Mouse (Mus musculus): ENCODE results near the gene Zfp524. TPM values are rescaled to one million over a fixed set of nuclear protein-coding genes. Genes with fewer than 3 reads are reported as not detected.

The Zfp524 gene
- total RNA-seq, 2 experiments from 2014 or later: 4.6 to 7.8 TPM

Other genes starting within 250 kb of the Zfp524 start
- not detected in 2 replicates for gene Fam71e2, start 243.1 kb upstream of the Zfp524 start, total RNA-seq (2015; ENCODE audit: low replicate concordance)
- not detected in 2 replicates for gene Fam71e2, start 243.1 kb upstream of the Zfp524 start, total RNA-seq (2017; ENCODE audit: low replicate concordance)
- gene Il11, start 231.6 kb upstream of the Zfp524 start, total RNA-seq (2015; ENCODE audit: low replicate concordance): not detected in 2 replicates
- gene Il11, start 231.6 kb upstream of the Zfp524 start, total RNA-seq (2017; ENCODE audit: low replicate concordance): not detected in 2 replicates
- not detected in 2 replicates for gene Tmem190, start 231.5 kb upstream of the Zfp524 start, total RNA-seq (2015; ENCODE audit: low replicate concordance)
- not detected in 2 replicates for gene Tmem190, start 231.5 kb upstream of the Zfp524 start, total RNA-seq (2017; ENCODE audit: low replicate concordance)
- gene Tmem238, start 224.8 kb upstream of the Zfp524 start, total RNA-seq (2015; ENCODE audit: low replicate concordance): 4.0 and 7.5 TPM in 2 replicates
- 0.17 and 1.1 TPM in 2 replicates for gene Tmem238, start 224.8 kb upstream of the Zfp524 start, total RNA-seq (2017; ENCODE audit: low replicate concordance)
- 304 and 336 TPM in 2 replicates for gene Rpl28, start 221.5 kb upstream of the Zfp524 start, total RNA-seq (2015; ENCODE audit: low replicate concordance)
- gene Rpl28, start 221.5 kb upstream of the Zfp524 start, total RNA-seq (2017; ENCODE audit: low replicate concordance): 65.4 and 203 TPM in 2 replicates
- gene Ube2s, start 201.8 kb upstream of the Zfp524 start, total RNA-seq (2015; ENCODE audit: low replicate concordance): 167 and 232 TPM in 2 replicates
- gene Ube2s, start 201.8 kb upstream of the Zfp524 start, total RNA-seq (2017; ENCODE audit: low replicate concordance): 97.4 and 134 TPM in 2 replicates
- gene Shisa7, start 169.7 kb upstream of the Zfp524 start, total RNA-seq (2015; ENCODE audit: low replicate concordance): not detected in 2 replicates
- gene Shisa7, start 169.7 kb upstream of the Zfp524 start, total RNA-seq (2017; ENCODE audit: low replicate concordance): not detected in 2 replicates
- 2.3 and 3.3 TPM in 2 replicates for gene Isoc2b, start 144.2 kb upstream of the Zfp524 start, total RNA-seq (2015; ENCODE audit: low replicate concordance)
- gene Isoc2b, start 144.2 kb upstream of the Zfp524 start, total RNA-seq (2017; ENCODE audit: low replicate concordance): 5.1 and 13.9 TPM in 2 replicates
- gene Isoc2a, start 137.3 kb upstream of the Zfp524 start, total RNA-seq (2015; ENCODE audit: low replicate concordance): not detected in 2 replicates
- 2.4 and 3.2 TPM in 2 replicates for gene Isoc2a, start 137.3 kb upstream of the Zfp524 start, total RNA-seq (2017; ENCODE audit: low replicate concordance)
- gene Gm36210, start 107.9 kb upstream of the Zfp524 start, total RNA-seq (2015; ENCODE audit: low replicate concordance): not detected in 2 replicates
- gene Gm36210, start 107.9 kb upstream of the Zfp524 start, total RNA-seq (2017; ENCODE audit: low replicate concordance): not detected in 2 replicates
- 1.7 and 2.3 TPM in 2 replicates for gene Zfp628, start 99.2 kb upstream of the Zfp524 start, total RNA-seq (2015; ENCODE audit: low replicate concordance)
- 1.5 and 2.0 TPM in 2 replicates for gene Zfp628, start 99.2 kb upstream of the Zfp524 start, total RNA-seq (2017; ENCODE audit: low replicate concordance)
- 1.7 TPM in 1 of 2 replicates, not detected in the other for gene Nat14, start 92.4 kb upstream of the Zfp524 start, total RNA-seq (2015; ENCODE audit: low replicate concordance)
- 2.5 TPM in 1 of 2 replicates, not detected in the other for gene Nat14, start 92.4 kb upstream of the Zfp524 start, total RNA-seq (2017; ENCODE audit: low replicate concordance)
- gene Ssc5d, start 88.6 kb upstream of the Zfp524 start, total RNA-seq (2015; ENCODE audit: low replicate concordance): not detected in 2 replicates
- gene Ssc5d, start 88.6 kb upstream of the Zfp524 start, total RNA-seq (2017; ENCODE audit: low replicate concordance): 0.28 TPM in 1 of 2 replicates, not detected in the other
- gene Sbk2, start 50.0 kb upstream of the Zfp524 start, total RNA-seq (2015; ENCODE audit: low replicate concordance): not detected in 2 replicates
- not detected in 2 replicates for gene Sbk2, start 50.0 kb upstream of the Zfp524 start, total RNA-seq (2017; ENCODE audit: low replicate concordance)
- gene Sbk3, start 43.2 kb upstream of the Zfp524 start, total RNA-seq (2015; ENCODE audit: low replicate concordance): not detected in 2 replicates
- gene Sbk3, start 43.2 kb upstream of the Zfp524 start, total RNA-seq (2017; ENCODE audit: low replicate concordance): not detected in 2 replicates
- gene Zfp579, start 18.3 kb upstream of the Zfp524 start, total RNA-seq (2015; ENCODE audit: low replicate concordance): 1.3 TPM in 1 of 2 replicates, not detected in the other
- gene Zfp579, start 18.3 kb upstream of the Zfp524 start, total RNA-seq (2017; ENCODE audit: low replicate concordance): 0.84 and 1.4 TPM in 2 replicates
- gene Fiz1, start 282 bp downstream of the Zfp524 start, total RNA-seq (2015; ENCODE audit: low replicate concordance): 6.7 and 9.2 TPM in 2 replicates
- 2.6 and 4.2 TPM in 2 replicates for gene Fiz1, start 282 bp downstream of the Zfp524 start, total RNA-seq (2017; ENCODE audit: low replicate concordance)
- gene Gm44973, start 1.1 kb downstream of the Zfp524 start, total RNA-seq (2015; ENCODE audit: low replicate concordance): not detected in 2 replicates
- not detected in 2 replicates for gene Gm44973, start 1.1 kb downstream of the Zfp524 start, total RNA-seq (2017; ENCODE audit: low replicate concordance)
- 2.3 and 3.1 TPM in 2 replicates for gene Zfp865, start 6.0 kb downstream of the Zfp524 start, total RNA-seq (2015; ENCODE audit: low replicate concordance)
- gene Zfp865, start 6.0 kb downstream of the Zfp524 start, total RNA-seq (2017; ENCODE audit: low replicate concordance): 1.7 and 2.2 TPM in 2 replicates
- gene Ccdc106, start 6.1 kb downstream of the Zfp524 start, total RNA-seq (2015; ENCODE audit: low replicate concordance): not detected in 2 replicates
- gene Ccdc106, start 6.1 kb downstream of the Zfp524 start, total RNA-seq (2017; ENCODE audit: low replicate concordance): not detected in 2 replicates
- gene 4632433K11Rik, start 19.7 kb downstream of the Zfp524 start, total RNA-seq (2015; ENCODE audit: low replicate concordance): not detected in 2 replicates
- gene 4632433K11Rik, start 19.7 kb downstream of the Zfp524 start, total RNA-seq (2017; ENCODE audit: low replicate concordance): 0.60 TPM in 1 of 2 replicates, not detected in the other
- not detected in 2 replicates for gene Zfp784, start 24.0 kb downstream of the Zfp524 start, total RNA-seq (2015; ENCODE audit: low replicate concordance)
- 0.84 TPM in 1 of 2 replicates, not detected in the other for gene Zfp784, start 24.0 kb downstream of the Zfp524 start, total RNA-seq (2017; ENCODE audit: low replicate concordance)
- gene Zfp580, start 37.1 kb downstream of the Zfp524 start, total RNA-seq (2015; ENCODE audit: low replicate concordance): not detected in 2 replicates
- gene Zfp580, start 37.1 kb downstream of the Zfp524 start, total RNA-seq (2017; ENCODE audit: low replicate concordance): 0.26 TPM in 1 of 2 replicates, not detected in the other
- gene U2af2, start 47.7 kb downstream of the Zfp524 start, total RNA-seq (2015; ENCODE audit: low replicate concordance): 42.3 and 45.8 TPM in 2 replicates
- 48.8 and 56.9 TPM in 2 replicates for gene U2af2, start 47.7 kb downstream of the Zfp524 start, total RNA-seq (2017; ENCODE audit: low replicate concordance)
- 42.2 and 42.5 TPM in 2 replicates for gene Epn1, start 65.8 kb downstream of the Zfp524 start, total RNA-seq (2015; ENCODE audit: low replicate concordance)
- 51.2 and 86.8 TPM in 2 replicates for gene Epn1, start 65.8 kb downstream of the Zfp524 start, total RNA-seq (2017; ENCODE audit: low replicate concordance)
- gene Rfpl4, start 102.5 kb downstream of the Zfp524 start, total RNA-seq (2015; ENCODE audit: low replicate concordance): not detected in 2 replicates
- gene Rfpl4, start 102.5 kb downstream of the Zfp524 start, total RNA-seq (2017; ENCODE audit: low replicate concordance): not detected in 2 replicates
- gene Rasl2-9, start 111.5 kb downstream of the Zfp524 start, total RNA-seq (2015; ENCODE audit: low replicate concordance): not detected in 2 replicates
- not detected in 2 replicates for gene Rasl2-9, start 111.5 kb downstream of the Zfp524 start, total RNA-seq (2017; ENCODE audit: low replicate concordance)
- not detected in 2 replicates for gene Vmn1r55, start 135.3 kb downstream of the Zfp524 start, total RNA-seq (2015; ENCODE audit: low replicate concordance)
- not detected in 2 replicates for gene Vmn1r55, start 135.3 kb downstream of the Zfp524 start, total RNA-seq (2017; ENCODE audit: low replicate concordance)
- gene Vmn1r56, start 182.3 kb downstream of the Zfp524 start, total RNA-seq (2015; ENCODE audit: low replicate concordance): not detected in 2 replicates
- gene Vmn1r56, start 182.3 kb downstream of the Zfp524 start, total RNA-seq (2017; ENCODE audit: low replicate concordance): not detected in 2 replicates
- not detected in 2 replicates for gene Vmn1r57, start 204.1 kb downstream of the Zfp524 start, total RNA-seq (2015; ENCODE audit: low replicate concordance)
- not detected in 2 replicates for gene Vmn1r57, start 204.1 kb downstream of the Zfp524 start, total RNA-seq (2017; ENCODE audit: low replicate concordance)

Measured in erythroblast, adult 5-6 weeks (primary cell).